ENCODE assay signal across 22 mouse cellular contexts in genomic region chr9:98388633-98388965, GRCm38 (mm10). TPM values are rescaled to one million over a fixed set of nuclear protein-coding genes. Genes with fewer than 3 reads are reported as not detected.
DNase-seq lines count a peak whose midpoint lies in the region; ATAC-seq lines count a peak whose summit lies in the region.
"Had no signal": no experiment of that assay in that cellular context is flagged by ENCODE, and none has a peak within 500 bp of the region (broad histone marks: within the 10 kb centered on the region; RNA-seq: fewer than 3 reads in every experiment).

No protein-coding gene starts in this region.

- intact Hi-C loops in left cerebral cortex, postnatal 4 days (cut with DNase I) = no loop called here
- intact Hi-C loops in gastrocnemius, postnatal 36 days (cut with DNase I) = no loop called here

- DNase-seq in frontal cortex, postnatal 25 days (ENCODE audit: low spot score in 2 of 2) = no peak
- peak; percentile 61 for DNase-seq in left cerebral cortex, adult 11 months (ENCODE audit: low spot score)
- DNase-seq in left cerebral cortex, postnatal 4 days = no peak
- peak; percentile 54 to 75 for DNase-seq in left cerebral cortex, adult 18-20 months (ENCODE audit: low spot score in 2 of 2)
- peak; percentile 40 to 71 for DNase-seq in right cerebral cortex, postnatal 10 days (ENCODE audit: low spot score in 2 of 2)
- no peak for DNase-seq in gastrocnemius, postnatal 36 days
- DNase-seq: adrenal gland, postnatal 14 days; cerebellum, adult 8-10 months; cerebellum, postnatal 36 days; heart, postnatal 4 days; kidney, adult 9 months; kidney, postnatal 14 days; layer of hippocampus, postnatal 36 days; lung, embryonic 14.5 days; lung, postnatal 36 days; retina, postnatal 1 day; thymus, postnatal 14 days had no signal

- peak; percentile 93 for ATAC-seq in frontal cortex, adult (ENCODE audit: low TSS enrichment)
- ATAC-seq in erythroid progenitor cell, adult 5-6 weeks (replicated peaks; ENCODE audit: low FRiP score, poor library complexity, severe bottlenecking) = no peak
- ATAC-seq: forebrain, embryonic 15.5 days; inflammation-experienced regulatory T-cells, adult 6 months; midbrain, embryonic 15.5 days had no signal

RNA-seq across cellular contexts. Expression of gene Rbp1, which starts 34.2 kb away (rescaled TPM):
- 1 to 10 TPM; 9.1 to 9.6 TPM for total RNA-seq in left cerebral cortex, postnatal 4 days (2021)
- total RNA-seq in left cerebral cortex, adult 18-20 months (2021) = 1 to 10 TPM; 6.7 to 7.2 TPM
- 1 to 10 TPM; 1.2 to 1.5 TPM for total RNA-seq in gastrocnemius, postnatal 36 days (2021)
- 2.9 TPM in 1 of 2 replicates, not detected in the other for total RNA-seq in erythroid progenitor cell, adult 5-6 weeks (2015; ENCODE audit: low replicate concordance)
- total RNA-seq in erythroid progenitor cell, adult 5-6 weeks (2017; ENCODE audit: low replicate concordance) = 1.2 and 2.0 TPM in 2 replicates

Comparison
In these comparisons a context has a peak if more than half of its experiments do, and no peak if none do; other contexts are left out.
1. DNase-seq: peak in left cerebral cortex, adult 11 months (single experiment), left cerebral cortex, adult 18-20 months (2 of 2) and right cerebral cortex, postnatal 10 days (2 of 2); none in frontal cortex, postnatal 25 days (0 of 2), left cerebral cortex, postnatal 4 days (single experiment) and gastrocnemius, postnatal 36 days (0 of 2).